Mouse (Mus musculus) erythroblast, adult 5-6 weeks (primary cell): ENCODE results near the gene Capn10. TPM values are rescaled to one million over a fixed set of nuclear protein-coding genes. Genes with fewer than 3 reads are reported as not detected.
"Not testable (repeated sequence)": the region's sequence is repeated elsewhere in the genome, so short reads cannot be mapped to it uniquely, and the experiment has no call there.

Experiments used
- ATAC-seq: replicated peaks from 2 replicates; pipeline ENCODE4 v1.8.0; 2016; ENCODE audit warnings: moderate number of reproducible peaks, mild to moderate bottlenecking, moderate TSS enrichment, inconsistent platforms; ENCODE audit not compliant: poor library complexity, low FRiP score, severe bottlenecking
- total RNA-seq, 2 experiments: library from RNA; stranded (forward) in 1 of 2; stranded (reverse) in 1 of 2; fragments of 150-400 nt in 1 of 2; fragments of 200-764, 138-1000 nt in 1 of 2; gene quantifications; 2 replicates each; pipeline versions ENCODE4 v1.2.3 to v1.2.4; 2015 to 2017; ENCODE audit warnings: low replicate concordance in 2 of 2

Gene Capn10
- total RNA-seq, 2 experiments from 2014 or later = 18.5 TPM; not detected in 1

GRCm38 (mm10) chr1:92916725-92917124 lies 17.5 kb upstream of the Capn10 start:
- ATAC-seq = no peak

- no peak for ATAC-seq
Observed at GRCm38 (mm10) chr1:92919151-92919550, 15.0 kb upstream of the Capn10 start.

- ATAC-seq = no peak
Observed at GRCm38 (mm10) chr1:92919775-92920174, 14.4 kb upstream of the Capn10 start.

- no peak for ATAC-seq
Observed at GRCm38 (mm10) chr1:92920474-92921200, 13.5 kb upstream of the Capn10 start.

GRCm38 (mm10) chr1:92921496-92921895 lies 12.7 kb upstream of the Capn10 start:
- ATAC-seq = no peak

- ATAC-seq = no peak
Observed at GRCm38 (mm10) chr1:92930171-92930706, 3.9 kb upstream of the Capn10 start.

- ATAC-seq = no peak
Observed at GRCm38 (mm10) chr1:92933611-92934010, 565 bp upstream of the Capn10 start.

GRCm38 (mm10) chr1:92935054-92935962 lies 1.1 kb downstream of the Capn10 start:
- ATAC-seq = 0 out of 2 replicates have a peak, but pooled peaks have one; percentile 36

- ATAC-seq = no peak
Observed at GRCm38 (mm10) chr1:92935977-92936376, 1.8 kb downstream of the Capn10 start.

- ATAC-seq = no peak
Observed at GRCm38 (mm10) chr1:92936467-92936866, 2.3 kb downstream of the Capn10 start.

- ATAC-seq = no peak
Observed at GRCm38 (mm10) chr1:92937797-92938196, 3.6 kb downstream of the Capn10 start.

- no peak for ATAC-seq
Observed at GRCm38 (mm10) chr1:92939746-92940145, 5.6 kb downstream of the Capn10 start.

GRCm38 (mm10) chr1:92943219-92943989 lies 9.2 kb downstream of the Capn10 start:
- ATAC-seq = no peak

- no peak for ATAC-seq
Observed at GRCm38 (mm10) chr1:92947966-92948365, 13.8 kb downstream of the Capn10 start.

GRCm38 (mm10) chr1:92949426-92949825 lies 15.2 kb downstream of the Capn10 start:
- no peak; the same call in 1 of the 2 replicates for ATAC-seq

GRCm38 (mm10) chr1:92950607-92951006 lies 16.4 kb downstream of the Capn10 start, which contains the start of gene Gpr35:
Gene Gpr35 (plus strand): TSS chr1:92950865.
- no peak for ATAC-seq

GRCm38 (mm10) chr1:92953641-92954040 lies 19.5 kb downstream of the Capn10 start:
- no peak for ATAC-seq

- not testable (repeated sequence) for ATAC-seq
Observed at GRCm38 (mm10) chr1:92956571-92957335, 22.6 kb downstream of the Capn10 start.

GRCm38 (mm10) chr1:92958999-92959398 lies 24.8 kb downstream of the Capn10 start:
- ATAC-seq = no peak
